ENCODE assay signal across 9 mouse cellular contexts in the genomic region with DNA sequence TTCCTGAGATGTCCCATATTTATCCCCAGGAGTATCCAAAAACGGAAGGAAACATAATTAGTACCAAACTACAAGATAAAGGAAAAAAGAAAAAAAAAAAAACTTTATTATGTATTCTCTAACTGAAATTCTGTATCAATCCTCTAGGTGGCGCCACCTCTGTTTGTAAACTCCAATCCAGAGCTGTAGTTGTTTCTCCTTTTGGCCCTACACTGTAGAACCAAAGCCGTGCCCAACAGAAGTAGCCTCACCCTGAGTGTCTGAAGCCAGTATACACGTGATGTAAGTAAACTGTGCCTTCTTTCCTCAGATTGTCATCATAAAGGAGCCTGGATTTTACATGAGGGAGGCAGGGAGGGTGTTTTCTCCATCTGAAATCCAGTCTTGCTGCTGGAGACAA.
A peak's percentile ranks its signal among the peaks of the same experiment; 100 is the strongest.
DNase-seq lines count a peak whose midpoint lies in the region; ATAC-seq and TF ChIP-seq lines count a peak whose summit lies in the region.
"Had no signal": no experiment of that assay in that cellular context is flagged by ENCODE, and none has a peak within 500 bp of the region (broad histone marks: within the 10 kb centered on the region; RNA-seq: fewer than 3 reads in every experiment).

No protein-coding gene starts in this region.

- H3K9me3 ChIP-seq in liver, postnatal 0 days (ENCODE audit: low read length) = no peaks in the 10 kb centered on the region
- no peaks in the 10 kb centered on the region for H3K9me3 ChIP-seq in liver, embryonic 12.5 days (replicated peaks)
- H3K9me3 ChIP-seq: limb, embryonic 12.5 days had no signal

- no peak overlapping the region for H3K27ac ChIP-seq in liver, postnatal 0 days (ENCODE audit: low read depth)
- H3K27ac ChIP-seq in liver, embryonic 12.5 days = no peak overlapping the region
- H3K27ac ChIP-seq: limb, embryonic 12.5 days had no signal

- 0 out of 2 replicates have a peak, but pooled peaks cover 3% of the 10 kb centered on the region for H3K27me3 ChIP-seq in liver, postnatal 0 days (ENCODE audit: insufficient read depth, low read length)
- H3K27me3 ChIP-seq in liver, embryonic 12.5 days (replicated peaks) = no peaks in the 10 kb centered on the region
- H3K27me3 ChIP-seq: limb, embryonic 12.5 days had no signal

- no peak overlapping the region for H3K9ac ChIP-seq in liver, postnatal 0 days (replicated peaks)
- H3K9ac ChIP-seq in liver, embryonic 12.5 days = no peak overlapping the region
- H3K9ac ChIP-seq: limb, embryonic 12.5 days had no signal

- H3K4me3 ChIP-seq in liver, postnatal 0 days (ENCODE audit: low read depth, low read length) = no peak overlapping the region
- H3K4me3 ChIP-seq in liver, embryonic 12.5 days = no peak overlapping the region
- H3K4me3 ChIP-seq: limb, embryonic 12.5 days had no signal

- 18% methylated on average over 4 of the region's 4 CpGs for WGBS in liver, postnatal 0 days (ENCODE audit: insufficient replicate concordance)
- 15% methylated on average over 4 of the region's 4 CpGs for WGBS in liver, embryonic 12.5 days (ENCODE audit: insufficient replicate concordance)

- TF ChIP-seq EP300 in liver, postnatal 0 days (IDR thresholded peaks at IDR 0.05; ENCODE audit: low read depth) = no peak

- no peak overlapping the region for H3K4me2 ChIP-seq in liver, postnatal 0 days (ENCODE audit: low read depth, low read length)
- no peak overlapping the region for H3K4me2 ChIP-seq in liver, embryonic 12.5 days
- H3K4me2 ChIP-seq: limb, embryonic 12.5 days had no signal

- peak; percentile 60 for TF ChIP-seq CTCF in liver, postnatal 0 days (IDR thresholded peaks at IDR 0.05; ENCODE audit: low read depth)

- no peaks in the 10 kb centered on the region for H3K4me1 ChIP-seq in liver, postnatal 0 days (ENCODE audit: insufficient read depth)
- H3K4me1 ChIP-seq in liver, embryonic 12.5 days = no peaks in the 10 kb centered on the region

- ATAC-seq in cerebellum, adult (ENCODE audit: insufficient number of reproducible peaks, low FRiP score, low TSS enrichment) = peak; percentile 79
- no peak for ATAC-seq in liver, postnatal 0 days
- no peak for ATAC-seq in liver, embryonic 12.5 days

- no peak for DNase-seq in cerebellum, adult 11 months
- no peak for DNase-seq in liver, postnatal 0 days
- DNase-seq in embryo, embryonic 11 days = peak; percentile 70
- DNase-seq in lung, postnatal 36 days = peak; percentile 15
- no peak for DNase-seq in thymus, postnatal 10 days (ENCODE audit: low spot score in 2 of 2)
- no peak for DNase-seq in testis, postnatal 14 days (ENCODE audit: low spot score)

- H3K36me3 ChIP-seq in liver, postnatal 0 days (replicated peaks; ENCODE audit: insufficient read depth, low read length) = no peaks in the 10 kb centered on the region
- H3K36me3 ChIP-seq in liver, embryonic 12.5 days = no peaks in the 10 kb centered on the region
- H3K36me3 ChIP-seq: limb, embryonic 12.5 days had no signal

Comparison
In these comparisons a context has a peak if more than half of its experiments do, and no peak if none do; other contexts are left out.
1. DNase-seq: peak in embryo, embryonic 11 days (single experiment) and lung, postnatal 36 days (single experiment); none in cerebellum, adult 11 months (single experiment), liver, postnatal 0 days (single experiment), thymus, postnatal 10 days (0 of 2) and testis, postnatal 14 days (single experiment).